Mouse (Mus musculus): ENCODE measurements around the gene Creg1. TPM values are rescaled to one million over a fixed set of nuclear protein-coding genes. Genes with fewer than 3 reads are reported as not detected.
A peak's percentile ranks its signal among the peaks of the same experiment; 100 is the strongest.
"Not testable (repeated sequence)": the region's sequence is repeated elsewhere in the genome, so short reads cannot be mapped to it uniquely, and the experiment has no call there.

The Creg1 gene
- polyA plus RNA-seq, 1 experiment from 2014 or later: 38.2 TPM

DNA sequence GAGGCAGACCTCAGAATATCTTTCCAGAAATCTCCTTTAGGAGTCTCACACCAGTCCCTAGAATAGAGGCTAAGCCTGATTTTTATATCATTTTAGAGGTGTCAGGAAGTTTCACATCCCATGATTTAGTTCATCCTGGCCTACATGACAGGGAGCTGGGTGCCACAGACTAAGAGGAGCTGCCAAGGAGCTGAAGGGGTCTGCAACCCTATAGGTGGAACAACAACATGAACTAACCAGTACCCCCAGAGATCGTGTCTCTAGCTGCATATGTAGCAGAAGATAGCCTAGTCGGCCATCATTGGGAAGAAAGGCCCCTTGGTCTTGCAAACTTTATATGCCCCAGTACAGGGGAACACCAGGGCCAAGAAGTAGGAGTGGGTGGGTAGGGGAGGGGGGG is 1.0 kb upstream of the Creg1 start:
- H3K36me3 ChIP-seq (ENCODE audit: control insufficient read depth, insufficient read depth, low read length); H3K4me1 ChIP-seq (replicated peaks; ENCODE audit: control insufficient read depth, insufficient read depth, low read length); DNase-seq (ENCODE audit: low spot score); H3K27ac ChIP-seq (ENCODE audit: low read depth, low read length); H3K27me3 ChIP-seq (ENCODE audit: control insufficient read depth, insufficient read depth, low read length); H3K9ac ChIP-seq (ENCODE audit: low read depth, low read length); H3K9me3 ChIP-seq (ENCODE audit: control insufficient read depth, low read length); H3K4me2 ChIP-seq (replicated peaks; ENCODE audit: low read depth, low read length); H3K4me3 ChIP-seq (ENCODE audit: low read depth, low read length): not testable (repeated sequence)
- peak; percentile 2; the same call in 1 of the 2 replicates for ATAC-seq (ENCODE audit: low FRiP score)
- 68% methylated on average over 2 of the region's 2 CpGs for WGBS

- DNase-seq (ENCODE audit: low spot score): no peak
- WGBS: 37% methylated on average over 14 of the region's 14 CpGs
- H3K27ac ChIP-seq (ENCODE audit: low read depth, low read length): no peak overlapping the region
These were observed 472 bp upstream of the Creg1 start for GRCm38 (mm10) chr1:165762914-165763634.

DNA sequence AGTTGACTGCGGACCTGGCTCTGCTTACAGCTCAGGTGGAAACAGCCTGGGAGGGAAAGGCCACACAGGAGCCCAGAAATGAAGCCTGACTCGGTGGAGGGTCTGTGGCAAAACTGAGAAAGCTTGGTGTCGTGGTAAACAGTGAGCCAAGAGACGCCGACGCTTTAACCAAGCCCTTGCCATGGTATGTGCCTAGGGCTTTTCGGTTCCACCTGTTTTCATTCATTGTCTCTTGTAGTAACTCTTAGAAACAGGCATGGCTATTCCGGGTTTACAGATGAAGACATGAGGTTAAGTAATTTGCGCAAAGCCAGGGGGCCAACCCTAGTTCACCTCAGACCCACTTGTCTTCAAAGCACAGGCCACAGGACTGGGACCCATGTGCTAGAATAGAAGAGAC is 1.0 kb downstream of the Creg1 start:
- Histone ChIP-seq H3K27me3 (ENCODE audit: control insufficient read depth, insufficient read depth, low read length) (peaks cover 3% of the 10 kb centered on the region; the same call in 1 of the 2 replicates), H3K9ac (ENCODE audit: low read depth, low read length) (no peak overlapping the region), H3K27ac (ENCODE audit: low read depth, low read length) (no peak overlapping the region), H3K4me2 (replicated peaks; ENCODE audit: low read depth, low read length) (peak overlapping the region; percentile 85; the same call in 1 of the 2 replicates), H3K4me3 (ENCODE audit: low read depth, low read length) (peak overlapping the region; percentile 68), H3K36me3 (ENCODE audit: control insufficient read depth, insufficient read depth, low read length) (no peaks in the 10 kb centered on the region), H3K4me1 (replicated peaks; ENCODE audit: control insufficient read depth, insufficient read depth, low read length) (no peaks in the 10 kb centered on the region), H3K9me3 (ENCODE audit: control insufficient read depth, low read length) (no peaks in the 10 kb centered on the region)
- WGBS: 59% methylated on average over 9 of the region's 9 CpGs
- no peak for DNase-seq (ENCODE audit: low spot score)
- no peak for ATAC-seq (ENCODE audit: low FRiP score)

More at GRCm38 (mm10) chr1:165762914-165763634, 472 bp upstream of the Creg1 start:
- H3K9me3 ChIP-seq (ENCODE audit: control insufficient read depth, low read length): no peaks in the 10 kb centered on the region
- H3K4me2 ChIP-seq (replicated peaks; ENCODE audit: low read depth, low read length): peak overlapping the region; percentile 12
- H3K4me3 ChIP-seq (ENCODE audit: low read depth, low read length): no peak overlapping the region
- ATAC-seq (ENCODE audit: low FRiP score): peak; percentile 26
- no peak overlapping the region for H3K9ac ChIP-seq (ENCODE audit: low read depth, low read length)
- peaks cover 3% of the 10 kb centered on the region; the same call in 1 of the 2 replicates for H3K27me3 ChIP-seq (ENCODE audit: control insufficient read depth, insufficient read depth, low read length)
- no peaks in the 10 kb centered on the region for H3K4me1 ChIP-seq (replicated peaks; ENCODE audit: control insufficient read depth, insufficient read depth, low read length)
- H3K36me3 ChIP-seq (ENCODE audit: control insufficient read depth, insufficient read depth, low read length): no peaks in the 10 kb centered on the region

GRCm38 (mm10) chr1:165765041-165765440 is 1.5 kb downstream of the Creg1 start:
- H3K9ac ChIP-seq (ENCODE audit: low read depth, low read length): no peak overlapping the region
- H3K27ac ChIP-seq (ENCODE audit: low read depth, low read length): no peak overlapping the region
- H3K9me3 ChIP-seq (ENCODE audit: control insufficient read depth, low read length): no peaks in the 10 kb centered on the region
- H3K4me3 ChIP-seq (ENCODE audit: low read depth, low read length): no peak overlapping the region
- H3K36me3 ChIP-seq (ENCODE audit: control insufficient read depth, insufficient read depth, low read length): no peaks in the 10 kb centered on the region
- H3K4me2 ChIP-seq (replicated peaks; ENCODE audit: low read depth, low read length): no peak overlapping the region
- no peaks in the 10 kb centered on the region for H3K4me1 ChIP-seq (replicated peaks; ENCODE audit: control insufficient read depth, insufficient read depth, low read length)
- DNase-seq (ENCODE audit: low spot score): no peak
- H3K27me3 ChIP-seq (ENCODE audit: control insufficient read depth, insufficient read depth, low read length): peaks cover 3% of the 10 kb centered on the region; the same call in 1 of the 2 replicates
- ATAC-seq (ENCODE audit: low FRiP score): no peak
- 83% methylated on average over 11 of the region's 11 CpGs for WGBS

- WGBS: 84% methylated on average over 17 of the region's 17 CpGs
- Histone ChIP-seq H3K4me3 (ENCODE audit: low read depth, low read length) (no peak overlapping the region), H3K27me3 (ENCODE audit: control insufficient read depth, insufficient read depth, low read length) (peaks cover 3% of the 10 kb centered on the region; the same call in 1 of the 2 replicates)
These were observed 2.2 kb downstream of the Creg1 start for GRCm38 (mm10) chr1:165765651-165766294.

GRCm38 (mm10) chr1:165766295-165766890 is 2.8 kb downstream of the Creg1 start:
- H3K9ac ChIP-seq (ENCODE audit: low read depth, low read length): no peak overlapping the region
- ATAC-seq (ENCODE audit: low FRiP score): no peak
- 92% methylated on average over 7 of the region's 7 CpGs for WGBS

More at GRCm38 (mm10) chr1:165765651-165766294, 2.2 kb downstream of the Creg1 start:
- ATAC-seq (ENCODE audit: low FRiP score) (no peak), DNase-seq (ENCODE audit: low spot score) (no peak)
- no peaks in the 10 kb centered on the region for H3K9me3 ChIP-seq (ENCODE audit: control insufficient read depth, low read length)
- no peak overlapping the region for H3K27ac ChIP-seq (ENCODE audit: low read depth, low read length)
- no peaks in the 10 kb centered on the region for H3K36me3 ChIP-seq (ENCODE audit: control insufficient read depth, insufficient read depth, low read length)
- no peaks in the 10 kb centered on the region for H3K4me1 ChIP-seq (replicated peaks; ENCODE audit: control insufficient read depth, insufficient read depth, low read length)
- H3K9ac ChIP-seq (ENCODE audit: low read depth, low read length): no peak overlapping the region
- H3K4me2 ChIP-seq (replicated peaks; ENCODE audit: low read depth, low read length): no peak overlapping the region

GRCm38 (mm10) chr1:165768894-165769512 is 5.5 kb downstream of the Creg1 start:
- ATAC-seq (ENCODE audit: low FRiP score): no peak
- Histone ChIP-seq H3K4me3 (ENCODE audit: low read depth, low read length) (no peak overlapping the region), H3K4me1 (replicated peaks; ENCODE audit: control insufficient read depth, insufficient read depth, low read length) (no peaks in the 10 kb centered on the region), H3K36me3 (ENCODE audit: control insufficient read depth, insufficient read depth, low read length) (no peaks in the 10 kb centered on the region), H3K27ac (ENCODE audit: low read depth, low read length) (no peak overlapping the region), H3K9ac (ENCODE audit: low read depth, low read length) (no peak overlapping the region), H3K27me3 (ENCODE audit: control insufficient read depth, insufficient read depth, low read length) (peaks cover 3% of the 10 kb centered on the region; the same call in 1 of the 2 replicates), H3K4me2 (replicated peaks; ENCODE audit: low read depth, low read length) (no peak overlapping the region), H3K9me3 (ENCODE audit: control insufficient read depth, low read length) (no peaks in the 10 kb centered on the region)
- 80% methylated on average over 9 of the region's 9 CpGs for WGBS
- DNase-seq (ENCODE audit: low spot score): no peak

More at GRCm38 (mm10) chr1:165766295-165766890, 2.8 kb downstream of the Creg1 start:
- no peaks in the 10 kb centered on the region for H3K36me3 ChIP-seq (ENCODE audit: control insufficient read depth, insufficient read depth, low read length)
- peaks cover 3% of the 10 kb centered on the region; the same call in 1 of the 2 replicates for H3K27me3 ChIP-seq (ENCODE audit: control insufficient read depth, insufficient read depth, low read length)
- no peaks in the 10 kb centered on the region for H3K9me3 ChIP-seq (ENCODE audit: control insufficient read depth, low read length)
- H3K27ac ChIP-seq (ENCODE audit: low read depth, low read length): no peak overlapping the region
- no peak overlapping the region for H3K4me3 ChIP-seq (ENCODE audit: low read depth, low read length)
- DNase-seq (ENCODE audit: low spot score): no peak
- H3K4me1 ChIP-seq (replicated peaks; ENCODE audit: control insufficient read depth, insufficient read depth, low read length): no peaks in the 10 kb centered on the region
- no peak overlapping the region for H3K4me2 ChIP-seq (replicated peaks; ENCODE audit: low read depth, low read length)

- no peak overlapping the region for H3K9ac ChIP-seq (ENCODE audit: low read depth, low read length)
- ATAC-seq (ENCODE audit: low FRiP score) (no peak), DNase-seq (ENCODE audit: low spot score) (no peak)
- H3K27ac ChIP-seq (ENCODE audit: low read depth, low read length): no peak overlapping the region
- no peaks in the 10 kb centered on the region for H3K4me1 ChIP-seq (replicated peaks; ENCODE audit: control insufficient read depth, insufficient read depth, low read length)
- H3K4me3 ChIP-seq (ENCODE audit: low read depth, low read length): no peak overlapping the region
- no peaks in the 10 kb centered on the region for H3K9me3 ChIP-seq (ENCODE audit: control insufficient read depth, low read length)
- H3K36me3 ChIP-seq (ENCODE audit: control insufficient read depth, insufficient read depth, low read length): no peaks in the 10 kb centered on the region
- 88% methylated on average over 10 of the region's 10 CpGs for WGBS
- no peaks in the 10 kb centered on the region for H3K27me3 ChIP-seq (ENCODE audit: control insufficient read depth, insufficient read depth, low read length)
- H3K4me2 ChIP-seq (replicated peaks; ENCODE audit: low read depth, low read length): no peak overlapping the region
These were observed 6.7 kb downstream of the Creg1 start for GRCm38 (mm10) chr1:165770181-165770759.
